Mouse (Mus musculus) liver, adult 2 months (tissue): ENCODE results near the gene Sorbs2. TPM values are rescaled to one million over a fixed set of nuclear protein-coding genes. Genes with fewer than 3 reads are reported as not detected.
A peak's percentile ranks its signal among the peaks of the same experiment; 100 is the strongest.

Experiments used
- DNase-seq: peaks from one replicate; pipeline ENCODE4 v3.0.0-alpha.2; 2011; ENCODE audit warnings: low read depth, low spot score; ENCODE audit errors: extremely low read depth
- H3K27ac ChIP-seq: fragments of 200-500 bp; replicated peaks from 2 replicates; pipeline ENCODE4 v1.5.1; 2012; ENCODE audit warnings: low read depth, mild to moderate bottlenecking, control low read depth, inconsistent platforms, low read length; ENCODE audit not compliant: insufficient read depth
- H3K27me3 ChIP-seq: fragments of 200-500 bp; 2 replicates; pipeline ENCODE4 v1.6.1; 2012; ENCODE audit warnings: mild to moderate bottlenecking, moderate library complexity, low read length, inconsistent platforms; ENCODE audit not compliant: control insufficient read depth, insufficient read depth
- H3K36me3 ChIP-seq: fragments of 200-500 bp; 2 replicates; pipeline ENCODE4 v1.6.1; 2012; ENCODE audit warnings: low read length, inconsistent platforms; ENCODE audit not compliant: control insufficient read depth, insufficient read depth
- H3K4me1 ChIP-seq: fragments of 200-500 bp; 2 replicates; pipeline ENCODE4 v1.6.1; 2011; ENCODE audit warnings: low read length; ENCODE audit not compliant: control insufficient read depth, insufficient read depth
- H3K4me3 ChIP-seq: fragments of 200-500 bp; 2 replicates; pipeline ENCODE4 v1.5.1; 2011; ENCODE audit warnings: low read depth, mild to moderate bottlenecking, control low read depth, low read length, moderate library complexity; ENCODE audit not compliant: insufficient read depth
- H3K79me2 ChIP-seq: fragments of 200-500 bp; 2 replicates; pipeline ENCODE4 v1.6.1; 2012; ENCODE audit warnings: inconsistent platforms, mild to moderate bottlenecking, low read length, moderate library complexity; ENCODE audit not compliant: control insufficient read depth, insufficient read depth
- H3K9ac ChIP-seq: fragments of 200-500 bp; 2 replicates; pipeline ENCODE4 v1.6.1; 2012; ENCODE audit warnings: low read depth, mild to moderate bottlenecking, control low read depth, inconsistent platforms, low read length
- CTCF ChIP-seq: fragments of 200-500 bp; IDR thresholded peaks from 2 replicates; pipeline ENCODE4 v1.5.1; 2011; ENCODE audit warnings: low read depth, low read length, control low read depth
- POLR2A ChIP-seq: fragments of 200-500 bp; IDR thresholded peaks from 2 replicates; pipeline ENCODE4 v1.6.1; 2011; ENCODE audit warnings: low read length, control low read depth; ENCODE audit not compliant: insufficient read depth; ENCODE audit errors: extremely low read depth
- WGBS: fragments of 180-500 bp; shearing (Covaris S2); methylation state at CpG from one replicate; pipeline ENCODE4 v1.1.7; 2018; 5-methylcytosine and 5-hydroxymethylcytosine counted together
- polyA plus RNA-seq: library from polyadenylated mRNA; depleted of rRNA; stranded (reverse); fragments of >200 nt; gene quantifications from 2 replicates; pipeline ENCODE4 v1.2.3, GENCODE M21; 2012
- total RNA-seq: library from RNA; depleted of rRNA; stranded (reverse); fragments of >200 nt; gene quantifications from 2 replicates; pipeline ENCODE4 v1.2.3, GENCODE M21; 2014

Gene Sorbs2
- total and polyA plus RNA-seq, 2 experiments = 40.7 to 51.9 TPM

GRCm38 (mm10) chr8:45593711-45594110, 86.1 kb downstream of the Sorbs2 start:
- no peak overlapping the region for H3K27ac ChIP-seq
- 91% methylated on average over 5 of the region's 5 CpGs for WGBS
- H3K9ac ChIP-seq = no peak overlapping the region
- TF ChIP-seq POLR2A = no peak
- TF ChIP-seq CTCF = no peak
- H3K4me3 ChIP-seq = no peak overlapping the region
- DNase-seq = no peak
- H3K36me3 ChIP-seq = no peaks in the 10 kb centered on the region
- no peaks in the 10 kb centered on the region for H3K79me2 ChIP-seq
- H3K27me3 ChIP-seq = no peaks in the 10 kb centered on the region
- H3K4me1 ChIP-seq = peaks cover 2% of the 10 kb centered on the region

GRCm38 (mm10) chr8:45595983-45596382, 88.4 kb downstream of the Sorbs2 start:
- peak; percentile 85 for DNase-seq
- Histone ChIP-seq H3K27me3 (no peaks in the 10 kb centered on the region), H3K36me3 (no peaks in the 10 kb centered on the region), H3K4me3 (no peak overlapping the region), H3K4me1 (peaks cover 2% of the 10 kb centered on the region), H3K9ac (no peak overlapping the region), H3K27ac (peak overlapping the region; percentile 31), H3K79me2 (no peaks in the 10 kb centered on the region)
- TF ChIP-seq CTCF = no peak
- no peak for TF ChIP-seq POLR2A
- 39% methylated on average over 1 of the region's 1 CpGs for WGBS

DNA sequence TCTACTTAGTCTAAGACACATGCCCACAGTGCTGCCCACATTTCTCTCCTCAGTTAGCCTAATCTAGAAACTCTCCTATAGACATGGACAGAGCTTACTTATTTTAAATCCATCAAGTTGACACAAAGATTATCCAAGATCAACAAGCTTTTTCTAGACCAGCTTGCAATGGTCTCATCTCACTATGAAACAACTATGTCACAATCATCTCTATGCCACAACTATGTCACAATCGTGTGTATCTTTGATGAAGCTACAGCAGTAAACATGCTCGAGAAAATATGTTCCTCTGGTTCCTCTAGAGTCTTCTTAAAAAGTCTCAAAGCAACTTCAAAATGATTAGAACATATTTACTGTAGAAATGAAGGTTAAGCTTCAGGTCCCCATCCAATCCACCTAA, 89.0 kb downstream of the Sorbs2 start:
- Histone ChIP-seq H3K27ac (peak overlapping the region; percentile 31; the same call in 1 of the 2 replicates), H3K9ac (no peak overlapping the region), H3K4me1 (peaks cover 2% of the 10 kb centered on the region), H3K4me3 (no peak overlapping the region), H3K79me2 (no peaks in the 10 kb centered on the region), H3K27me3 (no peaks in the 10 kb centered on the region), H3K36me3 (no peaks in the 10 kb centered on the region)
- peak; percentile 89 for DNase-seq
- 22% methylated on average over 2 of the region's 2 CpGs for WGBS
- no peak for TF ChIP-seq POLR2A
- TF ChIP-seq CTCF = no peak

DNA sequence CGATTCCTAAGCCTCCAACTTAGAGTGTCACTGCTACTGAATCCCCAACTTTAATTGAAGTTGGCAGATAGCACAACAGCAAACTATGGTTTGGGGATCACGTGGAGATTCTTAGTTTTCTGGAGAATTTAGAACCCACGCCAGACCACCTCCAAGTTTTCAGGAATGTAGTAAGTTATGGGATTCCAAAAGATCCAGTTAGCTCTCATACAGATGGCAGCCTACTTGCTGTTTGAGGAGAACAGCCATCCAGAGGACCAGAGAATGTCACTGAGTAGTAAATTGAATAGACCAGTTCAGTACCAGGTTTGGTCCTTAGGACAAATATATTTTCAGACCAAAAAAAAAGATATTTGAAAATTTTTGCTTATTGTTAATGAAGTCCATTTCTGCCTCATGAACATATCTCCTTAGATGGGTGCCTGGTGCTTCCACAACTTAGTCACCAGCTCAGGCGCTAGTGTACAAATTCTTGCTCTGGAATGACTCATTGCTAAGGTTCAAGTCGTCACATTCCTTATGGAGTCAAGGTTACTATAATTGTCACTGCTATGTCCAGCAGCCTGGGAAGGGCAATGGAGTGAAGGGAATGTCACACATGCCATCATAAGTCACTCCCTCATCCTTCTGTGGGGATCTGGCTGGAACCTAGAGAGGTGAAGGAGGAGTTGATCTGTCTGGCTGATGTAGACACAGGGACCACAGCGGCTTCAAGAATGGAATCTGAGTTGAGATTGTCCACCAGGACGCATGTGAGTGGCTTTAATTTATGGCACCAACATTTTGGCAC, 90.2 kb downstream of the Sorbs2 start:
- WGBS = 84% methylated on average over 7 of the region's 7 CpGs
- no peak for TF ChIP-seq CTCF
- no peak for TF ChIP-seq POLR2A
- Histone ChIP-seq H3K79me2 (no peaks in the 10 kb centered on the region), H3K27ac (no peak overlapping the region), H3K9ac (no peak overlapping the region), H3K27me3 (no peaks in the 10 kb centered on the region), H3K36me3 (no peaks in the 10 kb centered on the region), H3K4me3 (no peak overlapping the region), H3K4me1 (peaks cover 2% of the 10 kb centered on the region)
- DNase-seq = no peak

DNA sequence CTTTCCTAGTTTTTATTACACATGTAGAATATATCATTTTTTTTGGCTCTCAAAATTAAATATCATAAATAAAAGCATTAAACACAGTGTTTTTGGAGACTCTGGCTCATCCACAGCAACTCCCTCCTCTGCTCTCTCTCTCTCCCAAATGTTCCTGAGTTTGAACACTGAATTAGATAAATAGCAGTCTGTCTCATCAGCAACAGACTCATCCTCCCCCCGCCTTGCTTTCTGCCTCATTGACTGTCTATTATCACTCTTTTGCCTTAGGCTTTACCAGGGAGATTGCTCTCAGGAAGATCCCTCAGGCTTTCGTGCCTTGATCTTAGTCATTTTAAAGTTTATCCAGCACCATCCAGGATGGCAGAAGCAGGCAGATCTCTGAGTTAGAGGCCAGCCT, 91.3 kb downstream of the Sorbs2 start:
- DNase-seq = no peak
- TF ChIP-seq CTCF = no peak
- TF ChIP-seq POLR2A = no peak
- Histone ChIP-seq H3K4me3 (no peak overlapping the region), H3K36me3 (no peaks in the 10 kb centered on the region), H3K27ac (no peak overlapping the region), H3K79me2 (no peaks in the 10 kb centered on the region), H3K27me3 (no peaks in the 10 kb centered on the region), H3K4me1 (peaks cover 2% of the 10 kb centered on the region), H3K9ac (no peak overlapping the region)
- 91% methylated on average over 2 of the region's 2 CpGs for WGBS

DNA sequence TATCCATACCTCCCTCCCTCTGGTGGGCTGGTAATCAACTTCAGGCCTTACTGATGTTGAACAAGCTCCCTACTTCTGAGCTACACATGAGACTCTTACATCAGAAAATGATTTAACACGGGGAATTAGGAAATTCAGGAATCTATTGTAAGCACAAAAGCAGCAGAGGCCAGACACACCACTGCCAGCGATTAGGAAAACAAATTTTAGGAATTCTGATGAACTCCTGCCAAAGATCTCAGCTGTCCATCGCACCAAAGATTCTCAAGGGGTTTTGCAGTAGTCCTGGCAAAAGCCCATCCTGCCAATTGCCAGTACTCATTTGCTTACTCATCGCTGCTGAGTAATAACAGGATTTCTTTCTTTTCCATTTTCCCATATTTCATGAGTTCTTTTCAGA, 94.4 kb downstream of the Sorbs2 start:
- H3K27ac ChIP-seq = no peak overlapping the region
- H3K36me3 ChIP-seq = no peaks in the 10 kb centered on the region
- H3K9ac ChIP-seq = no peak overlapping the region
- WGBS = 17% methylated on average over 4 of the region's 4 CpGs
- H3K4me3 ChIP-seq = no peak overlapping the region
- H3K4me1 ChIP-seq = no peaks in the 10 kb centered on the region; the same call in 1 of the 2 replicates
- peak; percentile 75 for DNase-seq
- TF ChIP-seq POLR2A (no peak), CTCF (no peak)
- no peaks in the 10 kb centered on the region for H3K79me2 ChIP-seq
- H3K27me3 ChIP-seq = no peaks in the 10 kb centered on the region
